Mouse (Mus musculus): ENCODE measurements around the gene Syt14.

The Syt14 gene

GRCm38 (mm10) chr1:192864440-192864839, 171.1 kb downstream of the Syt14 start:
- no peak for DNase-seq (ENCODE audit: low spot score)

DNA sequence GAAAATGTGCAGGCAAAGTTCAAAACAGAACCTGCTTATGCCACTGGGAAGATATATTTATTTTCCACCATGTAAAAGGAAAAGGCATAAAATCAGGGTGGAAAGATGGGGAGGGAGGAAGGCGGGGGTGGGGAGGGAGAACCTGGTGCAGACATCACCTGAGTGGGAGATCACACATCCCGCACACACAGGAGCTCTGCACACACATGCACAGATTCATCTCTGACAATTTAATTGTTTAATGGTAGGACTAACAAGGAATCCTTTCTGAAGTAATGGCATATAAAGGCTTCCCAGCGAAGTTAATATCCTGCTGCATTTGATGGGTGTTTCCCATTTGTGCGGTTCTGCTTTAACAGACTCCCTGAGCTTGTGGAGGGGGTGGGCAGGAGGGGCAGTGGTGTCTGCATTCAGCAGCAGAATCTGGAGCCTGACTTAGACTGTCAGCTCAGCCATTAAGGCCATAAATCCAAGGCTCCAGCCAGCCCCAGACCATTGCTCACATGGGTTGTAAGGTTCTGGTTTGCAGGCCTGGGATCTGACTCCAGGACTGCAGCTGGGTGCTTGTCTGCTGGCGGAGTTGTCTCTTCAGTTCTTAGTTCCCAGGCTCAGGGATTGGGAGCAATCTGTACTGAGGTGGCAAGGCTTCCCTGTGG, 174.1 kb downstream of the Syt14 start:
- no peak for DNase-seq (ENCODE audit: low spot score)

DNA sequence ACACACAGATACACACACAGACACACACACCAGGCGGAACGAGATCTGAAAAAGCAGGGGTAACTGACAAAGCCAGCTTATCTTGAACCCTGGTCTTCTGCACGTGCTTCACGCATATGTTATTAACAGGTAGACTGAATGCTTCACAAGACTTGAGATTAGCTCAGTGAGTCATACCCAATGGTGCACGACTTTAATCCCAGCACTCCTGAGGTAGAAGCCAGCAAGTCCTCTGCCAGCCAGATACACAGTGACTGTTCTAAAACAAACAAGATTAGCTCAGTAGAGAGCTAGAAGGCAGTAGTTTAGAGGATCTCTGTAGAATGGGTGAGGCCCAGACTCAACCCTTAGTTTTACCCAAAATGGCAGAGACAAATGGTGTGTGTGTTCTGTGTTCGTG, 175.3 kb downstream of the Syt14 start:
- no peak for DNase-seq (ENCODE audit: low spot score)

DNA sequence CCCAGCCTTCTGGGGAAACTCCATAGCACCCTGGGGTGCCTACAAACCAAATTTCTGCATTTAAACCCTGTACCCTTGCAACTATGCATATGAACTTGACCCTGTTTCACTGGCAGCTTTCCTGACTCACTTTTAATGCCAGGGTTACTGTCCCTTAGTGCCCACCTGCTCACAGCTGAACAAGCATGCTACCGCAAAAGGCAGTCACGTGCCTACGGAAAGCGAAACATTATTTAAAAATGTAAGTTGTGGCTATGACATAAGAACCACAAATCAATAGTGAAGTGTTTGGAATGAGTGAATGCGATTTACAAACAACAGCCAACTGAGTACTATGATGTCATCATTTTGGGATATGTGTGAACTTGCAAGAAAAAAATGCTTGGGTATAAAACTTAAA, 178.0 kb downstream of the Syt14 start:
- no peak for DNase-seq (ENCODE audit: low spot score)

GRCm38 (mm10) chr1:192856931-192857330, 178.6 kb downstream of the Syt14 start:
- DNase-seq (ENCODE audit: low spot score) = no peak

DNA sequence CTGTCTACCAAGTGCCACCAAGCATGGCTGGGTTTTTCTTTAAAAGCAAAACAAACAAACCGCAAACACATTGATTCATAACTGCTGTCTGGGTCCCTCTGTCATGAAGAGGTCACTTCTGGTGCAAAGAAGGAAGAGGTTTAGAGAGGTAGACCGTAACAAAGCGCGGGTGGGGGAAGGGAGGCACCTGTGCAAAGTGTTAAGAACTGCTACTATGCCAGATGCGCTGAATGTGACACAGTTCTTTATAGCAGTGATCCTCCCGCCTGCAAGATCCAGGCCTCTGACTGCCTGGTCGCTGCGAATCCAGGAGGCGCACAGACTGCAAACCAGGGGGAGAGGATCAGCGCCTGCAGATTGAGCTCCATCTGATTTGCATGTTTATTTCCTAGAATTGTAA, 179.2 kb downstream of the Syt14 start:
- DNase-seq (ENCODE audit: low spot score) = no peak

GRCm38 (mm10) chr1:192855474-192856230, 179.9 kb downstream of the Syt14 start, which contains the start of gene Sertad4:
Gene Sertad4 (minus strand): TSS chr1:192855756.
- no peak for DNase-seq (ENCODE audit: low spot score)

DNA sequence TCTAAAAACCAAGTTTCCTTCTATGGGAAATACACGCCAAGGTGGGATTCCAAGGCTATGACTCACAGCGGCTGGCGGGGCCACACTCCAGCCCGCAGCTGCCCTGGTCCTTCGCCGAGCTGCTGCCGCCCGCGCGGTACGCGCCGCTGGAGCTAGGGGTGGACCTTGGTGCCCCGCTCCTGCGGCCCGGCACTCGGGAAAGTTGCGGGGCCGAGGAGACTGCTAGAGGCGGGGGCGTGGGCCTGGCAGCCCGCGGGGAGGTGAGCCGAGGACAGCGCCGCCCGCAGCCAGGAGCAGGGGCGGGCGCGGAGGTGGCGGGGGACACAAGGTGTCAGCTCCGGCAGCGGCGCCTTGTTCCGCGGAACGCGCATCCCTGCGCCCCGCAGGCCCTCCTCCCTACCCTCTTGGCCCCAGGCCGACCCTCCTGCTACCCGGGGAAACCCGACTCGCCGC, 180.7 kb downstream of the Syt14 start:
- no peak for DNase-seq (ENCODE audit: low spot score)

GRCm38 (mm10) chr1:192853988-192854818, 181.4 kb downstream of the Syt14 start:
- DNase-seq (ENCODE audit: low spot score) = no peak

DNA sequence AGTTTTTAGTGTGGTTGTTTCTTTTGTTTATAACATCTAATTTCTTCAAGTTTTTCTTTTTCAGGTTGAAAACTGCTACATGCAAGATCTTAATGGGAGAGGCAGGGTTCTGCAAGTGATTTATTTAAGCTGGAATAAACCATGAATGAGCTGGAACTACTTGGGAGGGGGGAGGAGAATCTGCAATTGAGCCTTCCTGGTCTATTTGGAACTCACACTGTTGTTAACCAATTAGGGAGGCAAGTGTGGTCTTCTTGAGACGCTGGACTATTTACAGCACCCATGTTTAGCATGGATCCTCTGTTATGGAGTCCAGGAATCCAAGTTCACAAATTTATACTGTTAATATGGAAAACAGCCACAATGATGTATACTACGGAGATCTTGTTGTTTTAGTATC, 182.1 kb downstream of the Syt14 start:
- no peak for DNase-seq (ENCODE audit: low spot score)

DNA sequence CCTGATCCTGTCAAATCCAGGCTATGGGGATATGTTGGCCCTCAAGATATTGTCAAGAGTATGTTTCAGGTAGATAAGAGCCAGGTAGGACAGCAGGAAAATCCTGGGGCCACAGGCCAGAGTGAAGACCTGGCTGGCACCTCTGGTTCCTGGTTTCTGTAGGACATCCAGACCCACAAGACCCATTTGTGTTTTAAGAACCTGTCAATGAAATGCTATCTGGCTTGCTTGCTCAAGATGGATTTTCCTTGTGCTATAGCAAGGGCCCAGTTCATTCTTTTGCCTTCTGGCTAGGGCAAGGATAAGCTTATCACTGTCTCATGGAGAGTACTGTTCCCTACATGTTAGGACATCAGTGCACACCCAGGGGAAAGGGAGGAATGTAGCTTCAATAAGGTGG, 183.5 kb downstream of the Syt14 start:
- no peak for DNase-seq (ENCODE audit: low spot score)

GRCm38 (mm10) chr1:192851640-192852039, 183.9 kb downstream of the Syt14 start:
- no peak for DNase-seq (ENCODE audit: low spot score)

DNA sequence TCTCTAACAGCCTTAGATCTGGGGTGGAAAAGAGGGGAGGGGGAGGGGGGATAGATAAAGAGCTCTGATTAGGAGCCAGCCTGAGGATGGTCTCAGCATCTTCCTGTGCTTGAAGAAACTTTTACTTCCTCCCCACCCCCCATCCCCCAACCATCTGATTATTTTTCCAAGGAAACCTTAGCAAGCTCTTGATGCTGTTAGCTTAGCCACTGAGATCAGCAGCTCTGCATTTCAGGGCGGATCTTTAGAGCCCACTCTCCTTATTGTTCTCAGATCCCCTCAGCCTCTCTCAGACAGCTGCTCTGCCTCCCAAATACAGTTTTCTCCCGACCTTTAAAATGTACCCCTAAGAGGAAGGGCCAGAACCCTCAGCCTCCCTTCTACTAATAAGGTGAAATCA, 184.4 kb downstream of the Syt14 start:
- DNase-seq (ENCODE audit: low spot score) = no peak

DNA sequence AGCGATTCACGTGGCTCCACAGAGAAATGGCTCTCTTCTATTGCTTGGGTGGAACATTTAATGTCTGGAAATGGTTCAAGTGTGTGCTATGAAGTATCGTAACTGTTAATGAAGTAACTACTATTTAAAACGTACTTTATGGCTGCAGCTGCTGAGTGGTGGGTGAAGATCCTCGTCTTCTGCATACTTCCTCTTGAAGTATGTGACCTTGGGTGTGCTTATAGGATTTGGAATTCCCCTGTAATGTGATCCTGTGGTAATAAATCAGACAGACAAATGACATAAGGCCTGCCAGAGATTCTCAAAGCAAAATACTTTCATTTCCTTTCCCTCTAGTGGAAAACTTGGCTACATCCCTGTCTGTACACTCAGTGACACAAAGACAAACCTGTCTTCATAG, 186.0 kb downstream of the Syt14 start:
- no peak for DNase-seq (ENCODE audit: low spot score)

DNA sequence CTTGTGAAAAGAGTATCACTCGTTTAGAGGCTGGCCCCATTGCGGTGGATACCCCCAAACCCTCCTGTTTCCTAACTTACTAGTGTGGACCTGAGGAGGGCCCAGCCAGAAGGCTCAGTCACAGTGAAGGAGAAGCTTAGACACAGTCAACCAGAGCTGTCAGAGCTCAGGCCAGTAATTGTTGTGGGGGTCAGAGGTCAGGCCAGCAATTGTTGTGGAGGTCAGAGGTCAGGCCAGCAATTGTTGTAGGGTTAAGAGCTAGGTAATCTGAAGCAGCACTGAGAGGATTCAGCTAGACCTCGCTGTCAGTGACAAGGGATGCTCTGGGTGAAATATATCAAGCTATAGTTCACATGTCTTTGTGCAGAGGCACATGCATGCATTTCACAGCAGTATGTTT, 188.3 kb downstream of the Syt14 start:
- no peak for DNase-seq (ENCODE audit: low spot score)
